Mouse (Mus musculus) cortical plate, adult 2 months (tissue): ENCODE measurements at regions not wholly inside any gene's neighbourhood (a gene's known extent, or its start where the extent isn't known, plus 50 kb on each side); places are given as distances from the start of the nearest gene placed in this dataset.

ENCODE experiments used
- CTCF ChIP-seq: fragments of 200-500 bp; IDR thresholded peaks from 2 replicates; pipeline ENCODE4 v1.5.1; 2011; ENCODE audit warnings: mild to moderate bottlenecking, control low read depth, low read length; ENCODE audit not compliant: insufficient read depth; ENCODE audit errors: extremely low read depth
- POLR2A ChIP-seq: fragments of 200-500 bp; IDR thresholded peaks from 2 replicates; pipeline ENCODE4 v1.6.1; 2011; ENCODE audit warnings: mild to moderate bottlenecking, low read length, control low read depth; ENCODE audit not compliant: insufficient read depth; ENCODE audit errors: extremely low read depth

- TF ChIP-seq POLR2A (no peak), CTCF (no peak)
Measured at GRCm38 (mm10) chr14:25204091-25204490, 254.9 kb upstream of the Zmiz1 start.
